Mouse (Mus musculus) cortical plate, adult 2 months (tissue): ENCODE data around the gene Shisa5. TPM values are rescaled to one million over a fixed set of nuclear protein-coding genes. Genes with fewer than 3 reads are reported as not detected.

Experiments used
- H3K27ac ChIP-seq: fragments of 200-500 bp; 2 replicates; pipeline ENCODE4 v1.5.1; 2012; ENCODE audit warnings: low read length, control low read depth, inconsistent platforms; ENCODE audit not compliant: insufficient read depth
- H3K4me1 ChIP-seq: fragments of 200-500 bp; 2 replicates; pipeline ENCODE4 v1.6.1; 2011; ENCODE audit warnings: low read length; ENCODE audit not compliant: control insufficient read depth, insufficient read depth
- H3K4me3 ChIP-seq: fragments of 200-500 bp; 2 replicates; pipeline ENCODE4 v1.5.1; 2011; ENCODE audit warnings: mild to moderate bottlenecking, low read length, control low read depth; ENCODE audit not compliant: insufficient read depth
- CTCF ChIP-seq: fragments of 200-500 bp; IDR thresholded peaks from 2 replicates; pipeline ENCODE4 v1.5.1; 2011; ENCODE audit warnings: mild to moderate bottlenecking, control low read depth, low read length; ENCODE audit not compliant: insufficient read depth; ENCODE audit errors: extremely low read depth
- POLR2A ChIP-seq: fragments of 200-500 bp; IDR thresholded peaks from 2 replicates; pipeline ENCODE4 v1.6.1; 2011; ENCODE audit warnings: mild to moderate bottlenecking, low read length, control low read depth; ENCODE audit not compliant: insufficient read depth; ENCODE audit errors: extremely low read depth
- polyA plus RNA-seq: library from polyadenylated mRNA; depleted of rRNA; stranded (reverse); fragments of >200 nt; gene quantifications from 2 replicates; pipeline ENCODE4 v1.2.3, GENCODE M21; 2012

Shisa5 gene
- polyA plus RNA-seq, 1 experiment = 125 TPM

GRCm38 (mm10) chr9:108999167-108999526, 39.2 kb upstream of the Shisa5 start:
- TF ChIP-seq POLR2A = no peak
- no peak for TF ChIP-seq CTCF
- Histone ChIP-seq H3K4me3 (no peak overlapping the region; the same call in 1 of the 2 replicates), H3K4me1 (peaks cover 4% of the 10 kb centered on the region), H3K27ac (no peak overlapping the region)

- TF ChIP-seq POLR2A = no peak
- TF ChIP-seq CTCF = peak; percentile 98
- Histone ChIP-seq H3K27ac (no peak overlapping the region), H3K4me3 (no peak overlapping the region), H3K4me1 (peaks cover 4% of the 10 kb centered on the region)
Measured at GRCm38 (mm10) chr9:109000726-109001125, 37.6 kb upstream of the Shisa5 start.

- peaks cover 2% of the 10 kb centered on the region for H3K4me1 ChIP-seq
- TF ChIP-seq POLR2A (no peak), CTCF (peak; percentile 78)
Measured at GRCm38 (mm10) chr9:109003201-109003600, 35.2 kb upstream of the Shisa5 start.

GRCm38 (mm10) chr9:109007025-109007780, 31.2 kb upstream of the Shisa5 start:
- H3K4me1 ChIP-seq = peaks cover 5% of the 10 kb centered on the region
- TF ChIP-seq CTCF (no peak), POLR2A (no peak)
- no peak overlapping the region for H3K4me3 ChIP-seq
- no peak overlapping the region for H3K27ac ChIP-seq

More at GRCm38 (mm10) chr9:109003201-109003600, 35.2 kb upstream of the Shisa5 start:
- H3K4me3 ChIP-seq = no peak overlapping the region
- H3K27ac ChIP-seq = no peak overlapping the region

- no peak overlapping the region for H3K27ac ChIP-seq
- TF ChIP-seq POLR2A (no peak), CTCF (no peak)
- no peak overlapping the region for H3K4me3 ChIP-seq
- H3K4me1 ChIP-seq = peaks cover 5% of the 10 kb centered on the region
Measured at GRCm38 (mm10) chr9:109008081-109008480, 30.3 kb upstream of the Shisa5 start.

GRCm38 (mm10) chr9:109008994-109009635, 29.2 kb upstream of the Shisa5 start:
- TF ChIP-seq CTCF (no peak), POLR2A (no peak)
- peaks cover 5% of the 10 kb centered on the region for H3K4me1 ChIP-seq
- H3K4me3 ChIP-seq = no peak overlapping the region
- peak overlapping the region; percentile 36; the same call in 1 of the 2 replicates for H3K27ac ChIP-seq

GRCm38 (mm10) chr9:109009636-109010315, 28.6 kb upstream of the Shisa5 start:
- 0 out of 2 replicates have a peak overlapping the region, but pooled peaks have one; percentile 36 for H3K27ac ChIP-seq
- peaks cover 5% of the 10 kb centered on the region for H3K4me1 ChIP-seq
- no peak for TF ChIP-seq POLR2A
- TF ChIP-seq CTCF = no peak
- no peak overlapping the region for H3K4me3 ChIP-seq

- TF ChIP-seq POLR2A (no peak), CTCF (no peak)
- Histone ChIP-seq H3K27ac (no peak overlapping the region), H3K4me1 (peaks cover 5% of the 10 kb centered on the region), H3K4me3 (no peak overlapping the region)
Measured at GRCm38 (mm10) chr9:109010316-109010690, 28.1 kb upstream of the Shisa5 start.

- no peak for TF ChIP-seq POLR2A
- TF ChIP-seq CTCF = no peak
- Histone ChIP-seq H3K4me3 (no peak overlapping the region), H3K27ac (no peak overlapping the region), H3K4me1 (no peaks in the 10 kb centered on the region)
Measured at GRCm38 (mm10) chr9:109015397-109015796, 23.0 kb upstream of the Shisa5 start.
